Mouse (Mus musculus) kidney, embryonic 15.5 days (tissue): Measurements from ENCODE around the gene Osbpl5. TPM values are rescaled to one million over a fixed set of nuclear protein-coding genes. Genes with fewer than 3 reads are reported as not detected.

Experiments used
- ATAC-seq: fragments of 200-750 bp; cut with Nextera tagmentation; replicated peaks from 2 replicates; pipeline ENCODE4 v1.8.0; 2017; ENCODE audit warnings: moderate TSS enrichment; ENCODE audit not compliant: low FRiP score
- H3K27ac ChIP-seq: fragments of 300-500 bp; sonication (generic); 2 replicates; pipeline ENCODE4 v1.5.1; 2015; ENCODE audit warnings: mild to moderate bottlenecking, inconsistent platforms
- H3K27me3 ChIP-seq: fragments of 300-500 bp; sonication (generic); 2 replicates; pipeline ENCODE4 v1.6.1; 2015; ENCODE audit warnings: inconsistent platforms
- H3K36me3 ChIP-seq: fragments of 300-500 bp; sonication (generic); 2 replicates; pipeline ENCODE4 v1.6.1; 2015; ENCODE audit warnings: inconsistent platforms
- H3K4me1 ChIP-seq: fragments of 300-500 bp; sonication (generic); 2 replicates; pipeline ENCODE4 v1.6.1; 2015; ENCODE audit warnings: inconsistent platforms
- H3K4me2 ChIP-seq: fragments of 300-500 bp; sonication (generic); 2 replicates; pipeline ENCODE4 v1.6.1; 2015; ENCODE audit warnings: moderate library complexity, mild to moderate bottlenecking, inconsistent platforms
- H3K4me3 ChIP-seq: fragments of 300-500 bp; sonication (generic); replicated peaks from 2 replicates; pipeline ENCODE4 v1.5.1; 2015; ENCODE audit warnings: mild to moderate bottlenecking, inconsistent platforms
- H3K9ac ChIP-seq: fragments of 300-500 bp; sonication (generic); 2 replicates; pipeline ENCODE4 v1.6.1; 2015; ENCODE audit warnings: mild to moderate bottlenecking, inconsistent platforms
- H3K9me3 ChIP-seq: fragments of 300-500 bp; sonication (generic); replicated peaks from 2 replicates; pipeline ENCODE4 v1.6.1; 2016; ENCODE audit warnings: inconsistent platforms
- WGBS: fragments of 180-500 bp; shearing (Covaris S2); methylation state at CpG from one replicate; pipeline ENCODE4 v1.1.7; 2015; ENCODE audit warnings: mixed read lengths; 5-methylcytosine and 5-hydroxymethylcytosine counted together
- polyA plus RNA-seq: library from polyadenylated mRNA; unstranded; fragments of >200 nt; fragmentation: Nextera tagmentation; extraction: Ambion mirVana; gene quantifications from 2 replicates; pipeline ENCODE4 v1.2.1, GENCODE M21; 2015

Osbpl5 gene
- polyA plus RNA-seq, 1 experiment from 2014 or later = 34.0 TPM

DNA sequence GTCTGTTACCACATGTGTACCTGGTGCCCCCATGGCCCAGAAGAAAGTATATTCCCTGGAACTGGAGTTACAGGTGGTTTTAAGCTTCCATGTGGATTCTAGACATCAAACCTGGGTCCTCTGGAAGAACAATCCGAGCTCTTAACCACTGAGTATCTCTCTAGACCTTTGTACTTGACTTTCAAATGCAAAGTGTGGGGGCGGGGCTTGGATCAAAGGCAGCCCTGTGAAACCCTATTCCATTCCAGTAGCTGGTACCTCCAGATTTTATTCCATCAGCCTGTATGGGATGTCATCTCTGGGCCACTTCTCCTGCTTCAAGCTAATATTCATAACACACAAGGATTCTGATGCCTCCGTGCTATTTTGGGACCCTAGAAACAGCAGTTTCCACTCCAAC is 19.4 kb upstream of the Osbpl5 start:
- H3K4me1 ChIP-seq = peaks cover 2% of the 10 kb centered on the region; the same call in 1 of the 2 replicates
- H3K9me3 ChIP-seq = no peaks in the 10 kb centered on the region
- H3K9ac ChIP-seq = no peak overlapping the region
- H3K27me3 ChIP-seq = no peaks in the 10 kb centered on the region
- no peaks in the 10 kb centered on the region for H3K36me3 ChIP-seq
- H3K4me2 ChIP-seq = no peak overlapping the region
- no peak overlapping the region for H3K27ac ChIP-seq
- WGBS = 30% methylated on average over 3 of the region's 3 CpGs
- H3K4me3 ChIP-seq = no peak overlapping the region
- ATAC-seq = no peak

DNA sequence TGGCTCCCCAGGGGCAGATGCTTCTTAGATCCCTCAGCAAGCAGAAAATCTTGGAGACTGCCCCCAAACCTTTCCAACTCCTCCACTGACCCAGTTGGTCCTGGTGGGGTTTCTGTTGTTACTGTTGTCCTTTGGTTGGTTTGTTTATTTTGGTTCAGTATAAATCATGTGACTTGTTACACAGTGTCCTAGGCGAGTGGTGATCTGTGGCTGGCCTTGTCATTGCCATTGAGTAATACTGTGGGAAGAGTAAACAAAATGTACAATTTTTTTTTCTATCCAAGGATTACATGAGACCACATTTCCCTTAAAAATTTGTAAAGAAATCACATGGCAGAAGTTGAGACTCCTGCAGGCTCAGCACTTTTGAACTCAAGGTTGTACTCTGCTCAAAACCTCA is 12.7 kb upstream of the Osbpl5 start:
- H3K4me1 ChIP-seq = no peaks in the 10 kb centered on the region
- no peak overlapping the region for H3K9ac ChIP-seq
- H3K4me2 ChIP-seq = no peak overlapping the region
- WGBS = 61% methylated on average over 1 of the region's 1 CpGs
- H3K4me3 ChIP-seq = no peak overlapping the region
- no peaks in the 10 kb centered on the region for H3K9me3 ChIP-seq
- no peak for ATAC-seq
- no peaks in the 10 kb centered on the region for H3K36me3 ChIP-seq
- peaks cover 23% of the 10 kb centered on the region for H3K27me3 ChIP-seq
- H3K27ac ChIP-seq = no peak overlapping the region

DNA sequence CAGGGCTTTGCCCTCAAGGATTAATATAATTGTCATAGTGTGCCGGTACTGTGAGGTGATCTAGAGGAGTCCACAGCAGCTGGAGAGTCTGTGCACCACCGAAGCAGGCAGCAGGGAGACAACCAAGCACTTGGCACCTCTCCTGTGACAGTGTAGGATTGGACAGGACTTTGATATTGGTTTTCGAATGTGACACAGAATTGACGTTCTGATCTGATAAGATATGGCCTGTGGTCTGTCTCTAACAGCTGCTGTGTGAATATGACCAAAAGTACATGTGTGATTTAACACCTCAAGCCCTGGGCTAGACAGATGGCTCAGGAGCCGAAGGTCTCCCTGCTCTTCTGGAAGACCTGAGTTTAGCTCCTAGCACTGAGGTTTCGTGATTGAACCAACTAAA is 11.5 kb upstream of the Osbpl5 start:
- peaks cover 28% of the 10 kb centered on the region for H3K27me3 ChIP-seq
- H3K27ac ChIP-seq = no peak overlapping the region
- 70% methylated on average over 6 of the region's 6 CpGs for WGBS
- H3K36me3 ChIP-seq = no peaks in the 10 kb centered on the region
- no peak overlapping the region for H3K4me3 ChIP-seq
- no peak overlapping the region for H3K9ac ChIP-seq
- H3K4me1 ChIP-seq = no peaks in the 10 kb centered on the region
- H3K4me2 ChIP-seq = no peak overlapping the region
- no peaks in the 10 kb centered on the region for H3K9me3 ChIP-seq
- ATAC-seq = no peak

DNA sequence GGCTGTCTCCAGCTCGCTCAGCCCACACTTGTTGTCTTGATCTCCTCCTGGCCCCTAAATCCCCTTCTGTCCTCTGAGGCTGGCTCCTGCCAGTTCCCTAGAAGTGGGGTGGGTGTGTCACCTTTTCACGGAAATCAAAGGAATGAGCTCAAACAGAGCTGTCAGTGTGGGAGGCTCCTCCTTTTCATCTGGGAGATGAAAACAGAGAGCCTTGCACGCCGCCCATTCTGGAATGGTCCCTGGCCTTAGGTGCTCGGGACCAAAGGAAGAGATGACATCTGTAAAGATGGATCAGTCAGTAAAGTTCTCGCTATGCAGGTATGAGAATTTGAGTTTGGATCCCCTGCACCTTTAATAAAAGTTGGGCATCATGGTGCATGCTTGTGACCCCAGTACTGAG is 10.1 kb upstream of the Osbpl5 start, which contains the start of gene Mrgprg:
Gene Mrgprg, minus strand, starts transcription at position 101 of the 400 bp plus-strand sequence.
- no peaks in the 10 kb centered on the region for H3K36me3 ChIP-seq
- no peaks in the 10 kb centered on the region for H3K4me1 ChIP-seq
- WGBS = 41% methylated on average over 6 of the region's 6 CpGs
- no peaks in the 10 kb centered on the region for H3K9me3 ChIP-seq
- no peak within 1 kb of the TSS for H3K4me3 ChIP-seq
- no peak for ATAC-seq
- H3K9ac ChIP-seq = no peak within 1 kb of the TSS
- no peak within 1 kb of the TSS for H3K4me2 ChIP-seq
- H3K27ac ChIP-seq = no peak within 1 kb of the TSS
- peaks cover 28% of the 10 kb centered on the region for H3K27me3 ChIP-seq

DNA sequence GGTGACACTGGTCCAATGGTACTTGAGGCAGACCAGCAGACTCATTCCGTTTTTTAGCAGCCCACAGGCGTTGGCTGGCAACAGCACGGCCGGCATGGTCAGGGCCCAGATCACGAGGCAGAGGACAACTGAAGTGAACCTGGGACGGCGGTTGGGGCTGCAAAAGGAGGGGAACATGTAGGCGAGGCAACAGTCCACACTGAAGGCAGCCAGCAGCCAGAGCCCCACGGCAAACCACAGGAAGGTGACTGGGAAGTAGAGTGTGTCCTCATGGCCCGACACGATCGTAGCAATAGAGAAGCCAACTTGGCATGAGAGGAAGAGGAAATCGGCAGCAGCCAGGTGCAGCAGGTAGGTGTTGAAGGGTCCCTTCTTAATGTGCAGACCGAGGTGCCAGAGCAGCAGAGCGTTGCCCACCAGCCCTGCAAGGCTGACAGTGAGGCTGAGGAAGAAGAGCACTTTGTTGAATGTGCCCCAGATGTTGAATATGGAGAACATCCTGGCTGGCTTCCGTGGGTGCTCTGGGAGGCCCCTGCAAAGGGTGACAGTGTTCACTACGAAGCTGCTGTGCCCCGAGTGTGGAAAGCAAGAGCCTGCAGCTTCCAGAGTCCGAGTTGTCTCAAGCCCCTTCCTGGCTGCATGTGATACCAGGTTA is 8.2 kb upstream of the Osbpl5 start:
- H3K4me1 ChIP-seq = no peaks in the 10 kb centered on the region
- H3K9me3 ChIP-seq = no peaks in the 10 kb centered on the region
- H3K4me2 ChIP-seq = no peak overlapping the region
- no peak overlapping the region for H3K4me3 ChIP-seq
- no peak for ATAC-seq
- peaks cover 28% of the 10 kb centered on the region for H3K27me3 ChIP-seq
- 75% methylated on average over 19 of the region's 19 CpGs for WGBS
- H3K9ac ChIP-seq = no peak overlapping the region
- no peaks in the 10 kb centered on the region for H3K36me3 ChIP-seq
- H3K27ac ChIP-seq = no peak overlapping the region

DNA sequence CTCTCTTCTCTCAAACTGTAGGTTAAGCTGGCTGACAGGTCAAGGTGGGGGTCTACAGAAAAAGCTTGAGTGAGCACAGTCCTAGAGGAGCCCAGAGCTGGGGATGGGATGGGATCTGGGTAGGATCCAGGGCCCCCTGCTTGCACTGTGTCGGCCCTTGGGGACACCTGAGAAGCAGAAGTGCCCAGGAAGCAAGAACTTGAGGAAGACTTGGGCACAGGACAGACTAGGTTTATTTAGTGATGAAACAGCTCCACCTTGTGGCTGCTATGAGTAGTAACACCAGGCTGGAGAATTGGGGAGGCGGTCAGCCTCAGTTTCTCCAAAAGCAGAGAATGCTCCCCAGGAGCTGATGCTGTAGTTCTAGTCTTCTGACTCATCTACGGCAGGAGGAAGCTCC is 7.0 kb upstream of the Osbpl5 start:
- no peak overlapping the region for H3K4me3 ChIP-seq
- ATAC-seq = peak; percentile 60; the same call in 1 of the 2 replicates
- H3K9ac ChIP-seq = no peak overlapping the region
- no peak overlapping the region for H3K4me2 ChIP-seq
- H3K4me1 ChIP-seq = no peaks in the 10 kb centered on the region
- 19% methylated on average over 3 of the region's 3 CpGs for WGBS
- no peak overlapping the region for H3K27ac ChIP-seq
- peaks cover 28% of the 10 kb centered on the region for H3K27me3 ChIP-seq
- H3K9me3 ChIP-seq = no peaks in the 10 kb centered on the region
- no peaks in the 10 kb centered on the region for H3K36me3 ChIP-seq

DNA sequence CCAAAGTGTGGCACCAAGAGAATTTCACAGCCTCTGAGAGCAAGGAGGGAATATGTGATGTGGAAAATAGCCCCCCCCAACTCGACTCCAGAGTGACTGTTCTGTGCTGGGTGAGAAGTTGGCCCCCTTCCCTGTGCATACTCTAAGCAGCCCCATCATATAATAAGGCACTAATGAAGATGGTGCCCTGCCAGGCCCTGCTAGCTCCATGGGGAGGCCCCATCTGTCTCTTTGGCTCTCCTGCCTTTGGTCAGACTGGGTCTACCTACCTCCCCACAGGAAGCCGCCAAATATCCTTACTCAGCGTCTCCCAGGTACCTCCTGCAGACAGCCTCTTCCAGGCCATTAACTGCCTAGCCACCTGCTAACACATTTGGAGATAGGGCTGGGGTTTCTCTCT is 2.2 kb upstream of the Osbpl5 start:
- Histone ChIP-seq H3K4me3 (no peak overlapping the region), H3K9me3 (no peaks in the 10 kb centered on the region), H3K27ac (no peak overlapping the region), H3K9ac (no peak overlapping the region), H3K4me1 (peaks cover 15% of the 10 kb centered on the region), H3K4me2 (no peak overlapping the region), H3K27me3 (peaks cover 21% of the 10 kb centered on the region), H3K36me3 (no peaks in the 10 kb centered on the region)
- 68% methylated on average over 3 of the region's 3 CpGs for WGBS
- no peak for ATAC-seq

DNA sequence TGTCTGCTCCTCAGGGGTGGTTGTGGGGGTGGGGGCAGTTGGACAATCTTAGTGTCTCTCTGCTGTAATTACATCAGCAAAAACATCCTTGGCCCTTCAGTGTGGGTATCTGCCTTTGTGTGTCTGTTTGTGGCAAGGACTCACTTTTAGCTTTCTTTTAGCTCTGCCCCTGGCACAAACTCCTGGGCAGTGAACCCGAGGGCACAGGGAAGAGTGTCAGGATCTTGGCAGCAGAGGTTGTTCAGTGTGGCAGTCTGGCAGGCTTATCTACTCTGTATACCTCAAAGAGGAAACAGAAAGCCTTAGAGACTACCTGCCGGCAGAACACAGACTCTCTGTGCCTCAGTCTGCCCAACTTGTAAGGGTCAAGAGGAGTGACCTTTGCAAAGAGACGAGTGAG is 911 bp upstream of the Osbpl5 start:
- no peak for ATAC-seq
- H3K27ac ChIP-seq = no peak overlapping the region
- 81% methylated on average over 3 of the region's 3 CpGs for WGBS
- peak overlapping the region; percentile 92 for H3K4me2 ChIP-seq
- no peaks in the 10 kb centered on the region for H3K36me3 ChIP-seq
- H3K9ac ChIP-seq = no peak overlapping the region
- H3K9me3 ChIP-seq = no peaks in the 10 kb centered on the region
- no peak overlapping the region for H3K4me3 ChIP-seq
- peaks cover 15% of the 10 kb centered on the region for H3K4me1 ChIP-seq
- H3K27me3 ChIP-seq = peaks cover 20% of the 10 kb centered on the region

DNA sequence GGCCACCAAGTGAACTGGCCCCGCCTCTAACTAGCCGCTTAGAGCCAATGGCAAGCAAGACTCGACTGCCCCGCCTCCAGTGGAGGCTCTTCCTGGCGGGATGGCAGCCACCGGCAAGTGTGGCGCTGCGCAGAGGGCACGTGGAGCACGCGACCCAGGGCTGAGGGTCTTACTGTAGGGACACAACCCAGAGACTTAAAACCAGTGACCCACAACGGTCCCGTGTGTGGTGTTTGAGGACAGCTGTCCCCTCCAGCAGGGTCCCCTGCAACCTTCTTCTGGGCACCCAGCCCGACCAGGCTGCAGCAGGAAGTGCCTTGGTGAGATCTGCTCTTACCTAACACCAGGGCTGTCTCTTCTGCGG is 224 bp upstream of the Osbpl5 start:
- Histone ChIP-seq H3K4me3 (peak overlapping the region; percentile 47), H3K27me3 (peaks cover 20% of the 10 kb centered on the region), H3K4me1 (peaks cover 15% of the 10 kb centered on the region), H3K4me2 (peak overlapping the region; percentile 92), H3K9ac (peak overlapping the region; percentile 16; the same call in 1 of the 2 replicates), H3K36me3 (no peaks in the 10 kb centered on the region), H3K27ac (no peak overlapping the region), H3K9me3 (no peaks in the 10 kb centered on the region)
- ATAC-seq = peak; percentile 90
- 0% methylated on average over 15 of the region's 15 CpGs for WGBS

DNA sequence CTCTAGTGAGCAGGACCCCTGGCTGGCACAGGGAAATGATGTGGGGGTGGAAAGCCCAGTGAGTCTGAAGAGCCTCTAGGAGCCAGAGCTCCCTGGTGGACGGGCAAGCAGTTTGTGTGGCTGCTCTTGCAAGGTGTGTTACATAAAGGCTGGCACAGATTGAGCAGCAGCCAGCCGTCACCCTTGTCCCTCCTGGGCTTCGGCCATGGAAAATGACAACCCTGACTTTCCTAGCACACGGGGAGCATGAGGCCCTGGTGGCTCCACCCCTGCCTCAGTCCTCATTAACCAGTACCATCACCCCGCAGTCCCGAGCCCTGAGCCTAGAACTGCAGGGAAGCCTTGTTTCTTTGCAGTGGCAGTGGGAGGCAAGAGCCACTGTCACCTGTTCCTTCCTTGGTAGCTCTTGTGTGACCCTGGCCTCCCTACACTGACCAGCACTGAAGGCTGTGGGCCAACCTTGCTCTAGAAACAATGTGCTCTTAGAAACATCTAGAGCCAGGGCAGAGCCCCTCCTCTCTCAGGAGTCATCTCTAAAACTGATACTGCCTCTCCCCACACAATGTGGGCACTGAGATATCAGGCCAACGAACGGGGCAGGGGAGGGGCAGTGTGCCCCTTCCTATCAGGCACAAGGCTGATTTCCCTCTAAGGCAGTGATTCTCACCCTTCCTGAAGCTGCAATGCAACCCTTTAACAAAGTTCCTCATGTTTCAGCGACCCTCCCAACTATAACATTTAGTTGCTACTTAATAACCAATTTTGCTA is 1.2 kb downstream of the Osbpl5 start:
- Histone ChIP-seq H3K4me3 (no peak overlapping the region), H3K27ac (no peak overlapping the region), H3K27me3 (peaks cover 20% of the 10 kb centered on the region), H3K36me3 (no peaks in the 10 kb centered on the region), H3K4me1 (peaks cover 15% of the 10 kb centered on the region), H3K4me2 (no peak overlapping the region), H3K9me3 (no peaks in the 10 kb centered on the region), H3K9ac (no peak overlapping the region)
- WGBS = 79% methylated on average over 9 of the region's 9 CpGs
- no peak for ATAC-seq

DNA sequence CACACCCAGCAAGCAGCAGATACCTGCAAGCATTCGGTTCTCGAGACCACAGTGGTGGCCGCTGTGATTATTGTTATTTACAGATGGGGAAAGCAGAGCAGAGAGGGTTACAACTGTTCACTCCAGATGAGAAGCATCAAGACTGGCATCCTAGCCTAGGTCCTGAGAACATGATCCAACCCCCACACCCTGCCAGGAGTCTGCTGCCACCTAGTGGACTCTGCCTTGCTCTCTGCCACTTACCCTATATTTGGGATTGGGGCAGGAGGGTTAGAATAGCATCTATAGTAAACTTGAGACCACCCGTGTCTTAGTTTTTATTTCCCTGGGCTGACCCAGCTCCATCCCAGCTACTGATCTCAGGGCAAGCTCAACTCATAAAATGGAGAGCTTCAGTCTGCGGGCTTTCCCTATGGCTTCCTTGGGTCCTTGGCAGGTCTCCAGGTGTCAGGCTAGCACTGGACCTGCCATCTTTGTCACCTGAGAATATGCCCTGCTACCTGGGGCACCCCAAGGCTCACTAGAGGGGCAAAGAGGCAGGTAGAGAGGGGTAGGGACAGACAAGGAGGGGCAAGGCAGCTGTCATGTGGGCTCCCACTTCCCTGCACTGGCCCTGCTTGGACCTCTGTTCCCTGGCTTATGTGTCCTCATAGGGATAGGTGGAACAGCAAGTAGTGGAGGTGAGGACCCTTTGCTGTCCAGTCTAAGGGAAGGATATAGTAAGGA is 2.6 kb downstream of the Osbpl5 start:
- WGBS = 41% methylated on average over 5 of the region's 5 CpGs
- no peak overlapping the region for H3K9ac ChIP-seq

DNA sequence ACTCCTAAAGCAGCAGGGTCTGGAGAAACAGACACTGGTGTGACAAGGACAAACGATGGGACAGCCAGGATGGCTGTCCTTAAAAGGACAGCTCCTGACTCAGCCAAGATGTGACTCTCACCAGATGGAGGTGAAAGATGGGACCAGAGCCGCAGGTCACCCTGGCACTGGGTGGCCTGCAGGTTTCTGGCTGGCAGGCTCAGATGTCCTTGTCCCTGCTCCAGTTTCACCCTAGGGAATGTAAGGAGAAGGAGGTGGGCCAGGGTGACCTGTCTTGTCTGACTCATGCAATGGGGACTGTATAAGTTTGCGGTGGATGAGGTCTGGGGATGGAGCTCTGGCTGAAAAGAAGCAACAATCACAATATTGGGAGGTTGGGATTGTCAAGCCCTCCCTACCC is 4.2 kb downstream of the Osbpl5 start:
- Histone ChIP-seq H3K27ac (no peak overlapping the region), H3K36me3 (no peaks in the 10 kb centered on the region), H3K4me1 (peaks cover 23% of the 10 kb centered on the region), H3K9me3 (no peaks in the 10 kb centered on the region), H3K4me2 (no peak overlapping the region), H3K9ac (no peak overlapping the region), H3K27me3 (peaks cover 17% of the 10 kb centered on the region), H3K4me3 (no peak overlapping the region)
- WGBS = 79% methylated on average over 3 of the region's 3 CpGs
- no peak for ATAC-seq

More for the DNA sequence above, 2.6 kb downstream of the Osbpl5 start:
- H3K4me1 ChIP-seq = peaks cover 15% of the 10 kb centered on the region
- no peak overlapping the region for H3K4me2 ChIP-seq
- H3K27me3 ChIP-seq = peaks cover 20% of the 10 kb centered on the region
- no peaks in the 10 kb centered on the region for H3K36me3 ChIP-seq
- no peaks in the 10 kb centered on the region for H3K9me3 ChIP-seq
- H3K4me3 ChIP-seq = no peak overlapping the region
- no peak for ATAC-seq
- H3K27ac ChIP-seq = no peak overlapping the region
